8 mouse cellular contexts compared by ENCODE assay signal in the genomic region with DNA sequence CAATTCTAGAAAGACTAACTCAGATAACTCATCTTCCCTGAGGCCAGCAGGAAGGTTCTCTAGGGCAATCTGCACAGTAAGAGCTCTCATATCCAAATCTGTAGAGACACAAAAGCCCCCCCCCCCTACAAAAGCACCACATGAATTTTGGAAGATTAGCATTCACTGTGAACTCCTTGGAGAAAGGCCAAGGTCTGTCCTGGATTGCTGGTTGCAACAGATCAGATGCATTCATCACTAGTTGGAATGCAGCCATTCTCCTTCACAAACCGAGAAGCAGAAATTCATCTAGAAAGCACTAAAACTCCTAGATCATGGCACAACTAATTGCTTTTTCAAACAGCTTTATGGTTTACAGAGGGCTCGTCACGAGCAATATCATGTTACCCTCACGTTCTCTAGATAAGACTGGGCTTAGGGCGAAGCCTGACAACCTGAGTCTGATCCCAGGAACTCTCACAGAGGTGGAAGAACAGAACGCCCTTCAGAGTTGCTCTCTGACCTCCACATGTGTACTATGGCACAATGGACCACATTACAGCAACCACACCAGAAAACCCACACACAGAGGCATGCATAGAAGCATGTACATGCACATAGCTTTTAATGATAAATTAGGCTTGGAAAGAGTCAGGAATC. TPM values are rescaled to one million over a fixed set of nuclear protein-coding genes. Genes with fewer than 3 reads are reported as not detected.
A peak's percentile ranks its signal among the peaks of the same experiment; 100 is the strongest.
DNase-seq lines count a peak whose midpoint lies in the region; ATAC-seq and TF ChIP-seq lines count a peak whose summit lies in the region.

No protein-coding gene starts in this region.

- no peaks in the 10 kb centered on the region for H3K9me3 ChIP-seq in lung, embryonic 14.5 days (ENCODE audit: low read depth, low read length)
- no peaks in the 10 kb centered on the region for H3K9me3 ChIP-seq in embryonic facial prominence, embryonic 13.5 days
- H3K9me3 ChIP-seq in kidney, embryonic 16.5 days (ENCODE audit: low read length): no peaks in the 10 kb centered on the region

- peak; percentile 72; the same call in 1 of the 2 replicates for ATAC-seq in lung, embryonic 14.5 days (ENCODE audit: insufficient read depth)
- no peak for ATAC-seq in embryonic facial prominence, embryonic 13.5 days (ENCODE audit: insufficient number of reproducible peaks, insufficient read depth, low FRiP score, low TSS enrichment, low read depth)
- no peak for ATAC-seq in kidney, embryonic 16.5 days (ENCODE audit: low FRiP score, low TSS enrichment)
- no peak for ATAC-seq in megakaryocyte, adult 5-6 weeks (ENCODE audit: poor library complexity, severe bottlenecking)
- no peak for ATAC-seq in granulocyte monocyte progenitor cell, adult 5-6 weeks (replicated peaks; ENCODE audit: poor library complexity, severe bottlenecking)

- H3K9ac ChIP-seq in lung, embryonic 14.5 days: no peak overlapping the region
- H3K9ac ChIP-seq in embryonic facial prominence, embryonic 13.5 days: no peak overlapping the region
- H3K9ac ChIP-seq in kidney, embryonic 16.5 days (replicated peaks; ENCODE audit: low read length): no peak overlapping the region

- peaks cover 10% of the 10 kb centered on the region; the same call in 1 of the 2 replicates for H3K4me1 ChIP-seq in lung, embryonic 14.5 days (ENCODE audit: insufficient read depth)
- H3K4me1 ChIP-seq in embryonic facial prominence, embryonic 13.5 days: peaks cover 21% of the 10 kb centered on the region
- peaks cover 17% of the 10 kb centered on the region for H3K4me1 ChIP-seq in kidney, embryonic 16.5 days (ENCODE audit: insufficient read depth, low read length)

- H3K27ac ChIP-seq in lung, embryonic 14.5 days (ENCODE audit: low read depth): peak overlapping the region; percentile 79
- peak overlapping the region; percentile 74 for H3K27ac ChIP-seq in embryonic facial prominence, embryonic 13.5 days
- 0 out of 2 replicates have a peak overlapping the region, but pooled peaks have one; percentile 3 for H3K27ac ChIP-seq in kidney, embryonic 16.5 days (ENCODE audit: low read length)

- no peaks in the 10 kb centered on the region for H3K27me3 ChIP-seq in lung, embryonic 14.5 days (ENCODE audit: insufficient read depth, low read length)
- no peaks in the 10 kb centered on the region for H3K27me3 ChIP-seq in embryonic facial prominence, embryonic 13.5 days
- no peaks in the 10 kb centered on the region for H3K27me3 ChIP-seq in kidney, embryonic 16.5 days (ENCODE audit: insufficient read depth, low read length)

- H3K4me2 ChIP-seq in lung, embryonic 14.5 days: 0 out of 2 replicates have a peak overlapping the region, but pooled peaks have one; percentile 29
- H3K4me2 ChIP-seq in embryonic facial prominence, embryonic 13.5 days: 0 out of 2 replicates have a peak overlapping the region, but pooled peaks have one; percentile 3
- no peak overlapping the region for H3K4me2 ChIP-seq in kidney, embryonic 16.5 days (replicated peaks; ENCODE audit: low read depth, low read length)

- no peak for TF ChIP-seq CTCF in lung, embryonic 14.5 days (IDR thresholded peaks at IDR 0.05; ENCODE audit: low read depth)

- 8% methylated on average over 6 of the region's 6 CpGs for WGBS in lung, embryonic 14.5 days
- 23% methylated on average over 6 of the region's 6 CpGs for WGBS in embryonic facial prominence, embryonic 13.5 days
- 26% methylated on average over 6 of the region's 6 CpGs for WGBS in kidney, embryonic 16.5 days

- DNase-seq in adrenal gland, adult (ENCODE audit: inconsistent age in 2 of 2, low spot score in 1 of 2): peak; percentile 54 to 92
- no peak for DNase-seq in adrenal gland, postnatal 25 days
- DNase-seq in lung, embryonic 14.5 days: peak; percentile 94
- DNase-seq in lung, postnatal 4 days: no peak

- H3K4me3 ChIP-seq in lung, embryonic 14.5 days (ENCODE audit: low read depth, low read length): no peak overlapping the region
- H3K4me3 ChIP-seq in embryonic facial prominence, embryonic 13.5 days: no peak overlapping the region
- no peak overlapping the region for H3K4me3 ChIP-seq in kidney, embryonic 16.5 days (ENCODE audit: low read length)

- H3K36me3 ChIP-seq in lung, embryonic 14.5 days (ENCODE audit: insufficient read depth): no peaks in the 10 kb centered on the region
- no peaks in the 10 kb centered on the region for H3K36me3 ChIP-seq in embryonic facial prominence, embryonic 13.5 days
- H3K36me3 ChIP-seq in kidney, embryonic 16.5 days (ENCODE audit: insufficient read depth, low read length): no peaks in the 10 kb centered on the region

RNA-seq across cellular contexts. Expression of a gene that starts 17.3 kb away (rescaled TPM):
- 44.3 and 44.5 TPM in 2 replicates for total RNA-seq in adrenal gland, postnatal 25 days (2021)
- polyA plus RNA-seq in lung, embryonic 14.5 days (2014; fragmentation: Nextera tagmentation; extraction: Ambion mirVana): 3.3 and 4.4 TPM in 2 replicates
- 4.4 and 6.2 TPM in 2 replicates for polyA plus RNA-seq in embryonic facial prominence, embryonic 13.5 days (2015; fragmentation: Nextera tagmentation; extraction: Ambion mirVana)
- polyA plus RNA-seq in kidney, embryonic 16.5 days (2015; fragmentation: Nextera tagmentation; extraction: Ambion mirVana): 2.9 and 5.2 TPM in 2 replicates
- 25.5 and 30.7 TPM in 2 replicates for total RNA-seq in megakaryocyte, adult 5-6 weeks (2015)
- 46.4 and 63.9 TPM in 2 replicates for total RNA-seq in megakaryocyte, adult 5-6 weeks (2017)
- total RNA-seq in granulocyte monocyte progenitor cell, adult 5-6 weeks (2014; fragmentation: Nextera tagmentation): 15.8 and 17.3 TPM in 2 replicates
- total RNA-seq in granulocyte monocyte progenitor cell, adult 5-6 weeks (2017): 16.0 and 35.8 TPM in 2 replicates

Comparison
In these comparisons a context has a peak if more than half of its experiments do, and no peak if none do; other contexts are left out.
1. DNase-seq: peak in adrenal gland, adult (2 of 2) and lung, embryonic 14.5 days (single experiment); none in adrenal gland, postnatal 25 days (single experiment) and lung, postnatal 4 days (0 of 2).
2. H3K27ac ChIP-seq: peak in every context shown above with its lines; median percentile 79 in lung, embryonic 14.5 days; 74 in embryonic facial prominence, embryonic 13.5 days; 3 in kidney, embryonic 16.5 days.